Mouse (Mus musculus): ENCODE measurements around the gene Tbc1d4. TPM values are rescaled to one million over a fixed set of nuclear protein-coding genes. Genes with fewer than 3 reads are reported as not detected.

The Tbc1d4 gene
- total and polyA plus RNA-seq, 3 experiments: not detected

DNA sequence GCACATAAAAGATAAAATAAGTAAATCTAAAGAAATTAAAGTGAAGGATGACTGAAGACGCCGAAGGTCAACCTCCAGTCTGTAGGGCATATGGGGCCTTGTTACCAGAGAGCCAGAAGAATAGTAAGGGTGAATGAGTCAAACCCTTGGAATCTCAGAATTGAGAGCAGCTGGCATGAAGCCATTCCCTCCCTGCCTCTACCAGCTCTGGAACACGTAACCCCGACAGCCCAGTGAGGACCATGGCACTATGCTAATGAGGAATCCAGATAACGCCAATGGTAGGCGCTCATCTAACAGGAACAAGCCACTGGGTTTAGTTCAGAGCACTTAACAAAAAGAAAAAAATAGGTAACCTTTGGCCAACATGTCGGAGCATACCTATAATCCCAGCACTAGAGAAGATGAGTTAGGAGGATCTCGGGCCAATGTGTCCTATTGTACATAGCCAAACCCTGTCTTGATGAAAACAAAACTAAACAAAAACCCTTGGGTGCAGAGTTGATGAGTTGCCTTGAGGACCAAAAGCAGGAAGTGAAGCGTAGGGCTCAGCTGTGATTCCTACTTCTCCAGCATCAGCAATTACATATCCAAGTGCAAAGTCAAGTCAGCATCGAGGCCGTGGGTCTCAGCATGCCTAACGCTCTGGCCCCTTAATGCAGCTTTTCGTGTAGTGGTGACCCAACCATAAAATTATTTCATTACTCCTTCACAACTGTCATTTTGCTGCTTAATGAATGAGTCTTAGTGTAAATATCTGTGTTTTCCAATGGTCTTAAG is 13.5 kb downstream of the Tbc1d4 start:
- no peak for TF ChIP-seq ZC3H11A (IDR thresholded peaks at IDR 0.05; ENCODE audit: low read depth, low read length)
- DNase-seq (ENCODE audit: low read depth, low spot score): no peak
- Histone ChIP-seq H3K4me1 (ENCODE audit: control insufficient read depth in 1 of 2, insufficient read depth in 2 of 2, low read length in 2 of 2) (no peaks in the 10 kb centered on the region), H3K79me2 (ENCODE audit: control insufficient read depth, insufficient read depth, low read length, poor library complexity) (no peaks in the 10 kb centered on the region), H3K9ac (ENCODE audit: control insufficient read depth, low read depth, low read length, poor library complexity, severe bottlenecking) (no peak overlapping the region), H3K36me3 (ENCODE audit: control insufficient read depth in 1 of 2, insufficient read depth in 2 of 2, low read length in 2 of 2) (no peaks in the 10 kb centered on the region), H3K27me3 (ENCODE audit: control insufficient read depth in 1 of 2, insufficient read depth in 2 of 2, low read length in 2 of 2) (no peaks in the 10 kb centered on the region), H3K9me3 (replicated peaks; ENCODE audit: insufficient read depth, low read length) (no peaks in the 10 kb centered on the region), H3K4me3 (ENCODE audit: control insufficient read depth in 1 of 2, insufficient read depth in 1 of 2, low read depth in 2 of 2, low read length in 2 of 2) (no peak overlapping the region), H3K27ac (ENCODE audit: control insufficient read depth, low read depth, low read length) (no peak overlapping the region)

DNA sequence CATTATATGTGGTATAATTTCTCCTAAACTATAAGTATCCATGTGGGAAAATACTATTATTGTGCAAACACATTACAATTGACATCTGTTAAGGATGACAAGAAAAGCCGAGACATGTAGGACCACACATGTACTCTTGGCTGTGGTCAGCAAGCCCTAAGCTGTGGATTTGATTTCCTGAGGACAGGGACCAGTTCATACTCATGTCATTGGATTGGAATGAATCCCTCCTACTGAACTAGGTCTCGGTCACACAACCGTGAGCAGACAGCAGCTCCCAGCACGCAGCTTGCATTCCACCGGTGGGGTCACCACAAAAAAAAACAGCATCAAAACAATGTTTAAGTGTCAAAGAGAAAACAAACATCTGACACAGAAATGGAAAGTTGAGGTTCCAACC is 15.0 kb downstream of the Tbc1d4 start:
- H3K9me3 ChIP-seq (replicated peaks; ENCODE audit: insufficient read depth, low read length): no peaks in the 10 kb centered on the region
- no peak overlapping the region for H3K9ac ChIP-seq (ENCODE audit: control insufficient read depth, low read depth, low read length, poor library complexity, severe bottlenecking)
- no peaks in the 10 kb centered on the region for H3K4me1 ChIP-seq (ENCODE audit: control insufficient read depth in 1 of 2, insufficient read depth in 2 of 2, low read length in 2 of 2)
- no peaks in the 10 kb centered on the region for H3K27me3 ChIP-seq (ENCODE audit: control insufficient read depth in 1 of 2, insufficient read depth in 2 of 2, low read length in 2 of 2)
- TF ChIP-seq RAD21 (IDR thresholded peaks at IDR 0.05; ENCODE audit: low read depth, low read length) (no peak), NRF1 (IDR thresholded peaks at IDR 0.05; ENCODE audit: insufficient read depth, low read depth, low read length, poor library complexity, severe bottlenecking) (no peak), CHD2 (IDR thresholded peaks at IDR 0.05; ENCODE audit: low read length) (no peak), KAT2A (conservative IDR thresholded peaks at IDR 0.05; ENCODE audit: low read depth, low read length) (no peak), E2F4 (IDR thresholded peaks at IDR 0.05; ENCODE audit: borderline replicate concordance, low read depth, low read length) (no peak), TBP (IDR thresholded peaks at IDR 0.05; ENCODE audit: low read depth, low read length) (no peak), MAZ (IDR thresholded peaks at IDR 0.05; ENCODE audit: low read depth, low read length) (no peak), ELF1 (IDR thresholded peaks at IDR 0.05; ENCODE audit: low read depth, low read length) (no peak), GATA1 (IDR thresholded peaks at IDR 0.05; ENCODE audit: low read depth, low read length) (no peak), MEF2A (IDR thresholded peaks at IDR 0.05; ENCODE audit: extremely low read depth, insufficient replicate concordance, low read depth, low read length, poor library complexity, severe bottlenecking) (no peak), POLR2AphosphoS2 (IDR thresholded peaks at IDR 0.05; ENCODE audit: low read length) (no peak), ETS1 (IDR thresholded peaks at IDR 0.05; ENCODE audit: low read depth, low read length) (no peak), POLR2AphosphoS5 (IDR thresholded peaks at IDR 0.05; ENCODE audit: borderline replicate concordance, low read depth, low read length) (no peak), CTCF (IDR thresholded peaks at IDR 0.05 in 2 of 3, conservative IDR thresholded peaks at IDR 0.05 in 1 of 3; ENCODE audit: control insufficient read depth in 1 of 3, insufficient read depth in 1 of 3, low read depth in 2 of 3, low read length in 3 of 3, poor library complexity in 1 of 3, severe bottlenecking in 1 of 3) (no peak), USF1 (IDR thresholded peaks at IDR 0.05; ENCODE audit: low read depth, low read length) (no peak), CHD1 (IDR thresholded peaks at IDR 0.05; ENCODE audit: low read depth, low read length) (no peak)
- H3K4me3 ChIP-seq (ENCODE audit: control insufficient read depth in 1 of 2, insufficient read depth in 1 of 2, low read depth in 2 of 2, low read length in 2 of 2): no peak overlapping the region
- no peaks in the 10 kb centered on the region for H3K36me3 ChIP-seq (ENCODE audit: control insufficient read depth in 1 of 2, insufficient read depth in 2 of 2, low read length in 2 of 2)
- no peak overlapping the region for H3K27ac ChIP-seq (ENCODE audit: control insufficient read depth, low read depth, low read length)
- no peaks in the 10 kb centered on the region for H3K79me2 ChIP-seq (ENCODE audit: control insufficient read depth, insufficient read depth, low read length, poor library complexity)
- DNase-seq (ENCODE audit: low read depth, low spot score): no peak

Data from MEL (cell line).